Mouse (Mus musculus): ENCODE measurements at regions not wholly inside any gene's neighbourhood (a gene's known extent, or its start where the extent isn't known, plus 50 kb on each side); places are given as distances from the start of the nearest gene placed in this dataset.

DNA sequence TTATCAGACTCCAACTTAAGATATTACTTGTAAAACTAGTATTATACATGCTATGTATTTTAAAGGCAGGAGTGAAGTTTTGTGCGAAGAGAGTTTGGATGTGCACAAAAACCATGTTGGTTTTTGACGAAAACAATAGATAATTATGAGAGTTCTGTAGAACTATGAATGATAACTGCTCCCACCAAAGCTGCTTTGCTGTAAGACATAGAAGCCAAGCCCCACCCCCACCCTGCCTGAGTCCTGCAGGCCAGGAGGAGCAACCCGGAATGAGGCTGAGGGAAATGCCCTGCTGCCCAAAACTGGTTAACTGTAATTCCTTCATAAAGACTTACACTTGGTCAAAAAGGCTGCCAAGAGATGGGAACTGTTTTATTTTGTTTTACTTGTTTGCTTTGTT is 175.8 kb downstream of the Efnb2 start:
- no peak for DNase-seq (ENCODE audit: low read depth in 2 of 2, low spot score in 2 of 2)

DNA sequence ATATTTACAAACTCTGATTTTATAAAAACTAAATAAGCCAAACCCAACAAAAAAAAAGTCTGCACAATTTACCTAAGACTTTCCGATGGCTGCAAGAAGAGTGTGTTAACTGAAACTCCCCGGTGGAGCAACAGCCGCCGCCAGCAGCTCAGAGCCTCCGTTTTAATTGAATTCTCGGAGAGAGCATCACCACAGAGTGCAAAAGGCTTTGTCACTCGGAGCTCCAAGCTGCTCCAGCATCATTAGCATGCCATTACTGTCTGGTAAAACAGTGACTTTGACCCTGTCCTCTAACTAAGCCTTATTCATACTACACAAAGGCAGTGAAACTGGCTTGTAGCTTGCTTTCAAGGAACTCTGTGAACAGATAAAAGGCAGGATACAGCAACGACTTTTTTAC is 176.5 kb downstream of the Efnb2 start:
- no peak for DNase-seq (ENCODE audit: low read depth in 2 of 2, low spot score in 2 of 2)

- DNase-seq (ENCODE audit: low read depth in 2 of 2, low spot score in 2 of 2), result no peak
Observed at GRCm38 (mm10) chr8:8482707-8483480, 178.1 kb downstream of the Efnb2 start.

DNA sequence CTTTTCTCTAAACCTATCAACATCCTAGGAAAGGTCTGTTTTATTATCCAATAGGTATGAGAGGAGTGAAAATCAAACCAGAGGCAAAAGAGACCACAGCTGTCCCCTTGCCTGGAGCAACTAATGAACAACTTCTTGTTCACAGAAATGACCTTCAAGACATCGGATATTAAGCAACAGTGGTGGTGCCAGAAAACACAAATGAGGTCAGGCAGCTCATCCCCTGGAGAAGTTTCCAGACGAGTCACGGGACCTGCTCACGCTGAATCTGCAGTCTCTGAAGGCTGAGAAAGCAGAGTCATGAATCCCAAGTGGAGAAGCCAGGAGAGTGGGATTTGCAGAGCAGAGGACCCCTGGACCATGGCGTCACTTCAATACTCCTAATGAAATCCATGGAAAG is 183.6 kb downstream of the Efnb2 start:
- no peak for DNase-seq (ENCODE audit: low read depth in 2 of 2, low spot score in 2 of 2)

DNA sequence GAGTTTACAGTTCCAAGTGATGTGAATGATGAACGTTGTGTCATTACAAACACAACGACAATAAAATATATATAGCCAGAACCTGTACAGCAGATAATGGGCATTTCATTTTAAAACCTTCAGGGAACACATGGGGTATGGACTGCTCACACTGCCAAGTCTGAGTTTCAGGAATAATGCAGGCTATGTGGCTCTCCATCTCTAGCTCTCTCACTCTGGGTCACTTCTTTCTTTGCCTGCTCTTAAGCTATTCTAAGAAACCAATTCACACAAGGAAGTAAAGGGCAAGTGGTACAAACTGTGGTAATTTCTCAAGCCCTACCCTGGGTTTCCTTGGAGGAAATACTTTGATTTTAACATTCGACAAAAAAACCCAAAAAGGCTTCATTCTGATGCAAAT is 192.5 kb downstream of the Efnb2 start:
- DNase-seq (ENCODE audit: low read depth in 2 of 2, low spot score in 2 of 2), result no peak

DNA sequence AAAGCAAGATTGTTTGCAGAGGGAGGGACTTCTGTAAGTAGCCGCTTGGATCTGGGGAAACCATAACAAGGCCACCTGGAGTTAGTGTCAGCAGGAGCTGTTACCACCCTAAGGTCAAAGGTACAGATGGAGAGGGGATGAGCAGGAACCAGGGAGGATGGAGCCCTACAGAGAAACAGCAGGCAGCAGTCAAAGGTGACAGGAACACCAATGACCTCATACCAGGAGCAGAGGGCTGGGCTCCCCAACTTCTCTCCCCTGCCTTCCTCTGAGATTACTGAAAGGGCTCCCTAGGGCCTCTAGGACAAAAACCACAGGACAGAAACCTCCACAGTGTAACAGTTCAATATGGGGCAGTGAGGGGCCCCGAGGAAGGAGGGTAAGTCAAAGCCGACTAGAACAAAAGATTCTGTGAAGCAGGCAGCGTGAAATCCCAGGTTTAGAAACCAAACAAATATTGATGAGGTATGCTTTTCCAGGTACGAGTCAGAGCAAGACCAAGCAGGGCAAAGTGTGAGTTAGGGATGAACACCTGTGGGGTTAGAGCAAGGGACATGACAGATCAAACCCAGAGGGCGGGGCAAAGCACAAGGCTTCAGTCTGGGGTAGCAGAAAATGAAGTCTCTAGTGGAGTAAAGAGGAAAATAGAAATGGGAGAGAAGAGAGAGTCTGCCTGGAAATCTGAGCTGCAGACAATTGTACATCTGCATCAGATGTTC is 194.4 kb downstream of the Efnb2 start:
- no peak for DNase-seq (ENCODE audit: low read depth in 2 of 2, low spot score in 2 of 2)

GRCm38 (mm10) chr8:8462455-8462854 is 198.6 kb downstream of the Efnb2 start:
- DNase-seq (ENCODE audit: low read depth in 2 of 2, low spot score in 2 of 2), result no peak

- DNase-seq (ENCODE audit: low read depth in 2 of 2, low spot score in 2 of 2), result no peak
Observed at GRCm38 (mm10) chr8:8457536-8457935, 203.5 kb downstream of the Efnb2 start.

DNA sequence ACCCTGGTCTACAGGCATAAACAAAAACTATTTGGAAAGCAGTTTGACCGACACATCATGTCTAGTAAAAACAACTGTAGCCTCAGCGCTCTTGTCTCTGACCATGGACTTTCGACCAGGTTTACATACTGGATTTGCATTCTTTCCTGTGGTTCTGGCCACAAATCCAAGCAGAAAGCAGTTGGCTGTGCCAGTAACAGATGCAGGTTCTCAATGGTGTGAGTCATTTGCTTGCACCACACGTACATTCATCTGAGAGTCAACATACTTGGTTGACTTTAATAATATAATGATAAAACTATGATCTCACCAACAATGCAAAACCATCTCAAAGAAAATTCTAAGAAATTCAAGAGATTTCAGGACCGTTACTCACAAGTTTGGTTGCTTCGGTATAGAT is 207.1 kb downstream of the Efnb2 start:
- DNase-seq (ENCODE audit: low read depth in 2 of 2, low spot score in 2 of 2), result no peak

DNA sequence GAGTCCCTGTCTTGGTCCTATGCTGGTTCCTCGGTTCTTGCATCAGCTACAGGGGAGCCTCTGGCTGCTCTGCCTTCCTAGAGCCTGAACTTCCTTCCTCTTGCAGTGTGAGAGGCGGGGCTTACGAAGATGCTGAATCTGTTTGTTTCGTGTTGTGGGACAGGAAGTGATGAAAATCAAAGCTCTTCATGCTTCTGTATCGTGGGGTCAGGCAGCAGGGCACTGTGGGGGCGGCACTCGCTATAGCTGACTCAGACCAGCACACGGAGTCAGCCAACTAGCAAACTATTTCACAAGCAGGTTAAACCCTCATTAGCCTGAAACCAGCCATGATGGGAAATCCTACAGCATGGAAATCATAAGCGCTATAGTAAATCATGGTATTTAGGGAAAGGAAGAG is 208.8 kb downstream of the Efnb2 start:
- no peak for DNase-seq (ENCODE audit: low read depth in 2 of 2, low spot score in 2 of 2)

- DNase-seq (ENCODE audit: low read depth in 2 of 2, low spot score in 2 of 2), result no peak
Observed at GRCm38 (mm10) chr8:8448911-8449310, 212.1 kb downstream of the Efnb2 start.

DNA sequence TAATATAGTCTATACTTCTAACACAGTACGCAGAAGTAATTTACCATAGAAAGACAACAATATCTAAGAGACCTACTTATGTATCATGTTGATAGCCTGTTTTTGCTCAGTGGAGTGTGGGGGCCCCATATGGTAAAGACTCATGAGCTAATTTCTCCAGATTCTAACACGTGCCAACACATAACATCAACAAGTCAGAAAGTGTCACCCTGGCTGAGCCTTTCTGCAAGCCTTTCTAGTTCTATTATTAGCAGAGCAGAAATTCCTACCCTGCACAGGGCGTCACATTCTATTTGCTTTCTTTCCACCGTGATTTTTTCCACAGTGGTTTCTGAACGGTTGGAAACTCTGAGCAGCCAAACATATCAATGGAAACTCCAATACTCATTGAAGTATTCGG is 219.5 kb downstream of the Efnb2 start:
- no peak for DNase-seq (ENCODE audit: low read depth in 2 of 2, low spot score in 2 of 2)

GRCm38 (mm10) chr8:8440903-8441302 is 220.1 kb downstream of the Efnb2 start:
- no peak for DNase-seq (ENCODE audit: low read depth in 2 of 2, low spot score in 2 of 2)

GRCm38 (mm10) chr8:8426201-8426600 is 234.8 kb downstream of the Efnb2 start:
- DNase-seq (ENCODE audit: low read depth in 2 of 2, low spot score in 2 of 2), result no peak

- no peak for DNase-seq (ENCODE audit: low read depth in 2 of 2, low spot score in 2 of 2)
Observed at GRCm38 (mm10) chr8:8423443-8423842, 237.6 kb downstream of the Efnb2 start.

GRCm38 (mm10) chr8:8421713-8422112 is 239.3 kb downstream of the Efnb2 start:
- no peak for DNase-seq (ENCODE audit: low read depth in 2 of 2, low spot score in 2 of 2)

- DNase-seq (ENCODE audit: low read depth in 2 of 2, low spot score in 2 of 2), result no peak
Observed at GRCm38 (mm10) chr8:8419360-8420330, 241.4 kb downstream of the Efnb2 start.

- DNase-seq (ENCODE audit: low read depth in 2 of 2, low spot score in 2 of 2), result no peak
Observed at GRCm38 (mm10) chr8:8418929-8419328, 242.1 kb downstream of the Efnb2 start.

DNA sequence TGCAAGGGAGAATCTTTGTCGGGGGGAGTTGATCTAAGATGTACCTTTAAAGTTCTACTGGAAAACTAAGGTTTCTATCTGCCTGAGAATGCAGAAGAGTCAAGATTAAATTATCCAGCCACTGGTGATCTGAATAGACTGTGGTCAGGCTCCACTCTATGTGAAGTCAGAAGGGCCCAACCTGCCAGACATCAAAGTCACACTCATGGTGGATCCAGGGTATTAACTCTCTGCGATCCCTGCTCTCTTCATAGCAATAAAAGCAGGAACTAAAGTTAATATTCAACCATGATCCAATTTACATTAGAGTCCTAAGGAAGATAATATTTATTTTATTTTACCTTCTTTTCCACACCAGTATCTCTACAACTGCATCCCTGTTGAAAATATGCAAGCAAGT is 242.5 kb downstream of the Efnb2 start:
- no peak for DNase-seq (ENCODE audit: low read depth in 2 of 2, low spot score in 2 of 2)

GRCm38 (mm10) chr8:8416092-8416701 is 244.8 kb downstream of the Efnb2 start:
- no peak for DNase-seq (ENCODE audit: low read depth in 2 of 2, low spot score in 2 of 2)

- no peak for DNase-seq (ENCODE audit: low read depth in 2 of 2, low spot score in 2 of 2)
Observed at GRCm38 (mm10) chr8:8407357-8407756, 253.7 kb downstream of the Efnb2 start.

Data from CD8-positive naive resting alpha-beta T cell, adult 2 months (primary cell).